Mouse (Mus musculus): Measurements from ENCODE around the gene Slc35f3. TPM values are rescaled to one million over a fixed set of nuclear protein-coding genes. Genes with fewer than 3 reads are reported as not detected.
"Not testable (repeated sequence)": the region's sequence is repeated elsewhere in the genome, so short reads cannot be mapped to it uniquely, and the experiment has no call there.

Gene Slc35f3
- total RNA-seq, 2 experiments from 2014 or later: not detected

GRCm38 (mm10) chr8:126387566-126387965, 89.2 kb downstream of the Slc35f3 start:
- H3K4me3 ChIP-seq: no peak overlapping the region
- no peak overlapping the region for H3K27ac ChIP-seq
- TF ChIP-seq CTCF (IDR thresholded peaks at IDR 0.05): no peak
- intact Hi-C loops (cut with DNase I): no loop called here
- no peak for DNase-seq

GRCm38 (mm10) chr8:126391541-126391940, 93.2 kb downstream of the Slc35f3 start:
- H3K27ac ChIP-seq: no peak overlapping the region
- intact Hi-C loops (cut with DNase I): no loop called here
- TF ChIP-seq CTCF (IDR thresholded peaks at IDR 0.05): no peak
- H3K4me3 ChIP-seq: no peak overlapping the region
- DNase-seq: no peak

GRCm38 (mm10) chr8:126395386-126395785, 97.0 kb downstream of the Slc35f3 start:
- intact Hi-C loops (cut with DNase I): no loop called here
- DNase-seq: no peak
- Histone ChIP-seq H3K27ac (no peak overlapping the region), H3K4me3 (no peak overlapping the region)
- no peak for TF ChIP-seq CTCF (IDR thresholded peaks at IDR 0.05)

GRCm38 (mm10) chr8:126395917-126396316, 97.6 kb downstream of the Slc35f3 start:
- H3K4me3 ChIP-seq: no peak overlapping the region
- H3K27ac ChIP-seq: no peak overlapping the region
- no peak for TF ChIP-seq CTCF (IDR thresholded peaks at IDR 0.05)
- intact Hi-C loops (cut with DNase I): no loop called here
- DNase-seq: no peak

GRCm38 (mm10) chr8:126398349-126398748, 100.0 kb downstream of the Slc35f3 start:
- Histone ChIP-seq H3K4me3 (no peak overlapping the region), H3K27ac (no peak overlapping the region)
- intact Hi-C loops (cut with DNase I): no loop called here
- DNase-seq: no peak
- peak; percentile 52 for TF ChIP-seq CTCF (IDR thresholded peaks at IDR 0.05)

GRCm38 (mm10) chr8:126404550-126404949, 106.2 kb downstream of the Slc35f3 start:
- H3K27ac ChIP-seq; DNase-seq; intact Hi-C loops (cut with DNase I): not testable (repeated sequence)

GRCm38 (mm10) chr8:126405030-126405429, 106.7 kb downstream of the Slc35f3 start:
- intact Hi-C loops (cut with DNase I): no loop called here
- H3K4me3 ChIP-seq: no peak overlapping the region
- no peak overlapping the region for H3K27ac ChIP-seq
- TF ChIP-seq CTCF (IDR thresholded peaks at IDR 0.05): no peak
- DNase-seq: no peak

More at GRCm38 (mm10) chr8:126404550-126404949, 106.2 kb downstream of the Slc35f3 start:
- not testable (repeated sequence) for H3K4me3 ChIP-seq

GRCm38 (mm10) chr8:126420834-126421233, 122.5 kb downstream of the Slc35f3 start:
- TF ChIP-seq CTCF (IDR thresholded peaks at IDR 0.05): no peak
- no peak for DNase-seq
- no peak overlapping the region for H3K27ac ChIP-seq
- intact Hi-C loops (cut with DNase I): no loop called here
- no peak overlapping the region for H3K4me3 ChIP-seq

GRCm38 (mm10) chr8:126422174-126422919, 124.0 kb downstream of the Slc35f3 start, which contains the start of gene Coa6:
Coa6 (plus strand) TSS chr8:126422515.
- Histone ChIP-seq H3K4me3 (peak within 1 kb of the TSS; percentile 92), H3K27ac (peak within 1 kb of the TSS; percentile 96)
- intact Hi-C loops (cut with DNase I): no loop called here
- peak; percentile 99 for DNase-seq
- no peak for TF ChIP-seq CTCF (IDR thresholded peaks at IDR 0.05)

- intact Hi-C loops (cut with DNase I): no loop called here
- no peak for DNase-seq
- TF ChIP-seq CTCF (IDR thresholded peaks at IDR 0.05): no peak
- peak overlapping the region; percentile 92 for H3K4me3 ChIP-seq
- peak overlapping the region; percentile 96 for H3K27ac ChIP-seq
Observed at GRCm38 (mm10) chr8:126422920-126423300, 124.6 kb downstream of the Slc35f3 start.

GRCm38 (mm10) chr8:126424163-126424562, 125.8 kb downstream of the Slc35f3 start:
- Histone ChIP-seq H3K4me3 (no peak overlapping the region), H3K27ac (no peak overlapping the region)
- intact Hi-C loops (cut with DNase I): no loop called here
- no peak for DNase-seq
- TF ChIP-seq CTCF (IDR thresholded peaks at IDR 0.05): no peak

- no peak for TF ChIP-seq CTCF (IDR thresholded peaks at IDR 0.05)
- intact Hi-C loops (cut with DNase I): no loop called here
- DNase-seq: no peak
- H3K4me3 ChIP-seq: no peak overlapping the region
- no peak overlapping the region for H3K27ac ChIP-seq
Observed at GRCm38 (mm10) chr8:126424946-126425345, 126.6 kb downstream of the Slc35f3 start.

- no peak for DNase-seq
- intact Hi-C loops (cut with DNase I): no loop called here
- TF ChIP-seq CTCF (IDR thresholded peaks at IDR 0.05): no peak
Observed at GRCm38 (mm10) chr8:126429635-126430034, 131.3 kb downstream of the Slc35f3 start.

GRCm38 (mm10) chr8:126433827-126434226, 135.5 kb downstream of the Slc35f3 start:
- Histone ChIP-seq H3K4me3 (no peak overlapping the region), H3K27ac (no peak overlapping the region)
- TF ChIP-seq CTCF (IDR thresholded peaks at IDR 0.05): no peak
- DNase-seq: no peak
- intact Hi-C loops (cut with DNase I): no loop called here

More at GRCm38 (mm10) chr8:126429635-126430034, 131.3 kb downstream of the Slc35f3 start:
- no peak overlapping the region for H3K4me3 ChIP-seq
- no peak overlapping the region for H3K27ac ChIP-seq
